Mouse (Mus musculus) bone marrow, adult 2 months (tissue): ENCODE measurements around the gene Sec61a1.

ENCODE experiments used
- CTCF ChIP-seq: fragments of 200-500 bp; IDR thresholded peaks from 2 replicates; pipeline ENCODE4 v1.5.1; 2011; ENCODE audit warnings: low read length, control low read depth; ENCODE audit not compliant: control insufficient read depth, insufficient read depth
- POLR2A ChIP-seq: fragments of 200-500 bp; IDR thresholded peaks from 2 replicates; pipeline ENCODE4 v1.6.1; 2011; ENCODE audit warnings: low read depth, mild to moderate bottlenecking, control low read depth, low read length, borderline replicate concordance; ENCODE audit not compliant: control insufficient read depth

DNA sequence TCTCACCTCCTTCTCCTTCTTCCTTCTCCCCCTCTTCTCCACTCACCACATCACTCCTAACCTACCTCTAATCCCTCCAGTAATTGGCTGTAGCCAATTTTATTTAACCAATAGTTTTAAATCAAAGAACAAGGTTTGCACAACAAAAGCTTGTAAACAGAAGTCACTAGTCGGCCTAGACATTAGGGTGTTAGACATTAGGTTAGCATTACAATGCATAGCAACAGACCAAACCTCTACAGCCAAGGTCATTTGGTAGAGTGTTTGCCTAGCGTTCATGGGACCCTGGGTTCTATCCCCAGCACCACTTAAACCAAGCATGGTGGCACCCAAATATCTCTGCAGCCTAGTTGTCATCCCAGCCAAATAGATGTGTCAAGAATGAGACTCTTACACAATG lies 64.2 kb downstream of the Sec61a1 start:
- TF ChIP-seq POLR2A, result no peak
- no peak for TF ChIP-seq CTCF
